Mouse (Mus musculus): ENCODE measurements around the gene Arid4a. TPM values are rescaled to one million over a fixed set of nuclear protein-coding genes. Genes with fewer than 3 reads are reported as not detected.

The Arid4a gene
- polyA plus RNA-seq (2015; fragmentation: Nextera tagmentation; extraction: Ambion mirVana) = 35.1 and 35.8 TPM in 2 replicates

- Histone ChIP-seq H3K4me2 (ENCODE audit: low read depth, low read length) (peak within 1 kb of the TSS; percentile 67), H3K27ac (ENCODE audit: low read length) (peak within 1 kb of the TSS; percentile 100), H3K27me3 (replicated peaks; ENCODE audit: control insufficient read depth, insufficient read depth, low read length) (no peaks in the 10 kb centered on the region), H3K36me3 (ENCODE audit: control insufficient read depth, insufficient read depth, low read length) (no peaks in the 10 kb centered on the region), H3K9ac (ENCODE audit: low read depth, low read length) (peak within 1 kb of the TSS; percentile 97), H3K4me3 (ENCODE audit: low read length) (peak within 1 kb of the TSS; percentile 100), H3K9me3 (ENCODE audit: control insufficient read depth, low read length) (no peaks in the 10 kb centered on the region), H3K4me1 (ENCODE audit: control insufficient read depth, insufficient read depth, low read length) (peaks cover 11% of the 10 kb centered on the region)
- under 1% methylated on average over 61 of the region's 61 CpGs for WGBS
- ATAC-seq = peak; percentile 98
These were observed at the start of gene Arid4a for GRCm38 (mm10) chr12:71015363-71016210. Arid4a (plus strand) TSS chr12:71015990.

GRCm38 (mm10) chr12:70967581-70967980 is 48.2 kb upstream of the Arid4a start:
- Histone ChIP-seq H3K4me2 (ENCODE audit: low read depth, low read length) (peak overlapping the region; percentile 64), H3K9me3 (ENCODE audit: control insufficient read depth, low read length) (no peaks in the 10 kb centered on the region), H3K9ac (ENCODE audit: low read depth, low read length) (peak overlapping the region; percentile 80), H3K27me3 (replicated peaks; ENCODE audit: control insufficient read depth, insufficient read depth, low read length) (no peaks in the 10 kb centered on the region), H3K4me1 (ENCODE audit: control insufficient read depth, insufficient read depth, low read length) (no peaks in the 10 kb centered on the region), H3K27ac (ENCODE audit: low read length) (peak overlapping the region; percentile 96), H3K36me3 (ENCODE audit: control insufficient read depth, insufficient read depth, low read length) (peaks cover 3% of the 10 kb centered on the region; the same call in 1 of the 2 replicates), H3K4me3 (ENCODE audit: low read length) (peak overlapping the region; percentile 70)
- 39% methylated on average over 8 of the region's 8 CpGs for WGBS
- ATAC-seq = no peak

DNA sequence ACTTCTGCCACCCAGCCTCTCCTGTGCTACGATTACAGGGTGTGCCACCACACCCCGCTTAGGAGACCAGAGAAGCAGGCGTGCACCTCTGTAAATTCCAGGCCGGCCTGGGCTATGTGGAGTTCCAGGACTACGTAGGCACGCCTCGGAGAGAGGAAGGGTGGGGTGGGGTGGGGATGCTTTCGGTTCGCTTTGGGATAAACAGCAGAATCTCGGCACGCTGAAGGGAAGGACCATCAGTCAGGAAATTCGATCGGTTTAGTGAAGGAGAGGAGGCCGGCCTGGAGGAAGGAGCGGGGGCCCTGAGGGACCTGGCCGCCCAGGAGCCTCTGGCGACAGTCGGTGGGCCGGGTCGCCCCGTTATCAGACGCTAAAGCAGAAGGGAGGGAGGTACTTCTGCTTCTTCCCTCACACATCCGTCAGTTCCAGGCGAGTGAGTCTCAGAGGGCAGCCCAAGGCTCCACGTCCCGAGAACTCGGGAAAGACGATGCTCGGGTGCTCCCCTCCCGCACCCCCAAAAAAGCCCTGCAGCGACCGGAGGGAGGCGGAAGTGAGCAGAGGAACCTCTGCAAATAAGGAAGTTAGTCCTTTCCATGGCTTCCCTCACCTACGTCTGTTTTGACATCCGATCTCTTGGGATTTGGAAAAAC is 47.5 kb upstream of the Arid4a start:
- Histone ChIP-seq H3K36me3 (ENCODE audit: control insufficient read depth, insufficient read depth, low read length) (peaks cover 2% of the 10 kb centered on the region; the same call in 1 of the 2 replicates), H3K27me3 (replicated peaks; ENCODE audit: control insufficient read depth, insufficient read depth, low read length) (no peaks in the 10 kb centered on the region), H3K9me3 (ENCODE audit: control insufficient read depth, low read length) (no peaks in the 10 kb centered on the region), H3K9ac (ENCODE audit: low read depth, low read length) (peak overlapping the region; percentile 80), H3K27ac (ENCODE audit: low read length) (peak overlapping the region; percentile 96), H3K4me1 (ENCODE audit: control insufficient read depth, insufficient read depth, low read length) (no peaks in the 10 kb centered on the region), H3K4me2 (ENCODE audit: low read depth, low read length) (peak overlapping the region; percentile 64), H3K4me3 (ENCODE audit: low read length) (peak overlapping the region; percentile 70)
- WGBS = under 1% methylated on average over 35 of the region's 35 CpGs
- ATAC-seq = peak; percentile 92

DNA sequence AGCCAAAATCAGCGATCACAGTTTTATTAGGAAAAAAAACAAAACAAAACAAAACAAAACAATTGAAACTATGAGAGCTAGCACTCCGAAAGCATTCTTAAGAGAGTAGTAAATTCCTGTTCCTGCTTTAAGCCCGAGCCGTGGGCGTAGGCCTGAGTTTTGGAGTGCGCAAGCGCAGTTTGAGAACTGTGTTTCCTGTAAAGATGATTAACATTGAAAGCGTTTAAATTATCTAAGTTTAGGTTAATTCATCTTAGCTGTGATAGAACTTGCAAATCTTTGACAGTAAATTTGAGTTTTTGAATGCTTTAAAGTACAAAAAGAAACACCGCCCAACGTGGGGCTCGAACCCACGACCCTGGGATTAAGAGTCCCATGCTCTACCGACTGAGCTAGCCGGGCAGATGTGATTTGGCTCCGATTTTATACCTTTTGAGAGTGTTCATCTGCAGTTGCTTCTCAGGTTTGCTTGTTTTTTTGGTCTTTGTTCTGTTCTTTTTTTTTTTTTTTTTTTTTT is 46.9 kb upstream of the Arid4a start:
- peak overlapping the region; percentile 70 for H3K4me3 ChIP-seq (ENCODE audit: low read length)
- no peaks in the 10 kb centered on the region for H3K9me3 ChIP-seq (ENCODE audit: control insufficient read depth, low read length)
- no peaks in the 10 kb centered on the region for H3K27me3 ChIP-seq (replicated peaks; ENCODE audit: control insufficient read depth, insufficient read depth, low read length)
- ATAC-seq = peak; percentile 72
- H3K4me1 ChIP-seq (ENCODE audit: control insufficient read depth, insufficient read depth, low read length) = no peaks in the 10 kb centered on the region
- H3K9ac ChIP-seq (ENCODE audit: low read depth, low read length) = peak overlapping the region; percentile 80
- 1% methylated on average over 15 of the region's 15 CpGs for WGBS
- no peaks in the 10 kb centered on the region for H3K36me3 ChIP-seq (ENCODE audit: control insufficient read depth, insufficient read depth, low read length)
- peak overlapping the region; percentile 64 for H3K4me2 ChIP-seq (ENCODE audit: low read depth, low read length)
- peak overlapping the region; percentile 96 for H3K27ac ChIP-seq (ENCODE audit: low read length)

GRCm38 (mm10) chr12:70969485-70970184 is 46.2 kb upstream of the Arid4a start:
- no peak for ATAC-seq
- Histone ChIP-seq H3K9ac (ENCODE audit: low read depth, low read length) (no peak overlapping the region), H3K4me2 (ENCODE audit: low read depth, low read length) (peak overlapping the region; percentile 37; the same call in 1 of the 2 replicates), H3K4me3 (ENCODE audit: low read length) (peak overlapping the region; percentile 28), H3K27me3 (replicated peaks; ENCODE audit: control insufficient read depth, insufficient read depth, low read length) (no peaks in the 10 kb centered on the region), H3K27ac (ENCODE audit: low read length) (0 out of 2 replicates have a peak overlapping the region, but pooled peaks have one; percentile 46), H3K4me1 (ENCODE audit: control insufficient read depth, insufficient read depth, low read length) (no peaks in the 10 kb centered on the region), H3K9me3 (ENCODE audit: control insufficient read depth, low read length) (no peaks in the 10 kb centered on the region), H3K36me3 (ENCODE audit: control insufficient read depth, insufficient read depth, low read length) (no peaks in the 10 kb centered on the region)
- WGBS = 7% methylated on average over 17 of the region's 17 CpGs

DNA sequence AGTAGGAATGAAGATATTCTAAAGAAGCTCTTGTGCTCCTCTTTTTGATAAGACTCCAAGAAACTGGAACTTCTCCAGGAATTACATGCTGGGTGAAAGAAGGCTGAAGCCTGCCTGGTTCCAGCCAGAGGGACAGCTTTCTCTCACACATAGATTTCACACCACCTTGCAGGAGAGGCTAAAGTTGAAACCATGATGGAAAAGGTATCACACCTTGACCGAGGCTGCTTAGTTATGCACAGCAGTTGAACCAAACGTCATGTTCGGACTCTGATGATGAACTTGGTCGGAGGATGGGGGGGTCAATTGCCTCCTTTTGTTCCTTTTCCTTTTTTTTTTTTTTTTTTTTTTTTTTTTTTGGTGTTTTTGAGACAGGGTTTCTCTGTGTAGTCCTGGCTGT is 42.0 kb upstream of the Arid4a start:
- H3K27ac ChIP-seq (ENCODE audit: low read length) = no peak overlapping the region; the same call in 1 of the 2 replicates
- no peaks in the 10 kb centered on the region for H3K9me3 ChIP-seq (ENCODE audit: control insufficient read depth, low read length)
- 87% methylated on average over 4 of the region's 4 CpGs for WGBS
- ATAC-seq = no peak
- H3K27me3 ChIP-seq (replicated peaks; ENCODE audit: control insufficient read depth, insufficient read depth, low read length) = no peaks in the 10 kb centered on the region
- peaks cover 11% of the 10 kb centered on the region for H3K4me1 ChIP-seq (ENCODE audit: control insufficient read depth, insufficient read depth, low read length)
- no peaks in the 10 kb centered on the region for H3K36me3 ChIP-seq (ENCODE audit: control insufficient read depth, insufficient read depth, low read length)
- no peak overlapping the region for H3K9ac ChIP-seq (ENCODE audit: low read depth, low read length)
- no peak overlapping the region for H3K4me3 ChIP-seq (ENCODE audit: low read length)
- peak overlapping the region; percentile 39; the same call in 1 of the 2 replicates for H3K4me2 ChIP-seq (ENCODE audit: low read depth, low read length)

- Histone ChIP-seq H3K4me1 (ENCODE audit: control insufficient read depth, insufficient read depth, low read length) (peaks cover 11% of the 10 kb centered on the region), H3K4me2 (ENCODE audit: low read depth, low read length) (peak within 1 kb of the TSS; percentile 66), H3K27me3 (replicated peaks; ENCODE audit: control insufficient read depth, insufficient read depth, low read length) (no peaks in the 10 kb centered on the region), H3K27ac (ENCODE audit: low read length) (peak within 1 kb of the TSS; percentile 98), H3K36me3 (ENCODE audit: control insufficient read depth, insufficient read depth, low read length) (no peaks in the 10 kb centered on the region), H3K9ac (ENCODE audit: low read depth, low read length) (peak within 1 kb of the TSS; percentile 97), H3K4me3 (ENCODE audit: low read length) (peak within 1 kb of the TSS; percentile 78), H3K9me3 (ENCODE audit: control insufficient read depth, low read length) (no peaks in the 10 kb centered on the region)
- peak; percentile 99 for ATAC-seq
- WGBS = under 1% methylated on average over 71 of the region's 71 CpGs
These were observed 41.1 kb upstream of the Arid4a start, which contains the start of gene Psma3 for GRCm38 (mm10) chr12:70974441-70975266. Psma3 (plus strand) TSS chr12:70974621.

- H3K27ac ChIP-seq (ENCODE audit: low read length) = peak overlapping the region; percentile 98
- ATAC-seq = no peak
These were observed 40.4 kb upstream of the Arid4a start for GRCm38 (mm10) chr12:70975406-70975805.

More at GRCm38 (mm10) chr12:70975406-70975805, 40.4 kb upstream of the Arid4a start:
- H3K4me2 ChIP-seq (ENCODE audit: low read depth, low read length) = peak overlapping the region; percentile 66
- no peaks in the 10 kb centered on the region for H3K27me3 ChIP-seq (replicated peaks; ENCODE audit: control insufficient read depth, insufficient read depth, low read length)
- H3K4me3 ChIP-seq (ENCODE audit: low read length) = peak overlapping the region; percentile 78
- peak overlapping the region; percentile 97 for H3K9ac ChIP-seq (ENCODE audit: low read depth, low read length)
- no peaks in the 10 kb centered on the region for H3K9me3 ChIP-seq (ENCODE audit: control insufficient read depth, low read length)
- no peaks in the 10 kb centered on the region for H3K36me3 ChIP-seq (ENCODE audit: control insufficient read depth, insufficient read depth, low read length)
- H3K4me1 ChIP-seq (ENCODE audit: control insufficient read depth, insufficient read depth, low read length) = peaks cover 11% of the 10 kb centered on the region
- 20% methylated on average over 10 of the region's 10 CpGs for WGBS
